Mouse (Mus musculus) natural killer cell, adult 2 months (primary cell): ENCODE data around the gene Grip2.

Source experiments
- DNase-seq, 2 experiments: peaks; one replicate each; pipeline ENCODE4 v3.0.0; 2022; ENCODE audit warnings: low spot score in 2 of 2

The Grip2 gene

DNA sequence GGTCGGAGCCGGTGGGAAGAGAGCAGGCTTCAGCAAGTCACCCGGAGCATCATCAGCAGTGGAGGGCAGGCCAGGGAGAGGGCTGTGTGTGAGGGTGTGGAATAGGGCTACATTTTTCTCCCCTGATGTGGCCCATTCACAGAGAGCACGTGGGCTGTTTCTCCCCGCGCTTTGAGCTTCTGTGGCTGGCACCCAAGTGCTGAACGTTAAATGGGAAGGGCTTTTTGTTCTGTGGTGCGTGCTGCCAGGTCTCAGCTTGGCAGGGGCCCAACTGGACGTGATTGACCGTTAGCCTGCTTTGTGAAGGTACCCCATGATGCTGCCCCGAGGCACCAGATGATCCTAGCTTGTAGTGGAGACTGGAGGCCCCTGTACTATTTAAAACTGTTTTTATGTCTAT lies 94.9 kb downstream of the Grip2 start:
- no peak for DNase-seq

DNA sequence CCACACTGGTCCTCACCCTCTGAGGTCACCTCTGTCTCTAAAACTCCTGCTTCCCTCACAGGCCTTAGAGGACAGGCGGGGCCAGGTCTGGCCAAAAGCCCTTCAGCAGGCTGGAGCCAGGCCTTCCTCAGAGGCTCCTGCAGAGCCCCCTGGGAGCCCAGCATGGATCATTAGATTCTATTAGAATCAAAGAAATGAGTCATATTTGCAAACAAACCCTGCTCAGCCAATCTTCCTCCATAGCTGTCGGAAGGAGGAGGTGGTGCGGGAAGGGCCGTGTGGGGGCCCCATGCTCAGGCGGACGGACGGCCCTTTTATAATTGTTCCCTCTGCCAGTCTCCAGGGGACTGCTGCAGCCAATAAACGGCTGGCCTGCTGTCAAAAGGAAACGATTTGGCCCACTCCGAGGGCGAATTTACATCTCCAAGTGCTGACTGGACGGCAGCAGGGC lies 97.3 kb downstream of the Grip2 start:
- no peak for DNase-seq

DNA sequence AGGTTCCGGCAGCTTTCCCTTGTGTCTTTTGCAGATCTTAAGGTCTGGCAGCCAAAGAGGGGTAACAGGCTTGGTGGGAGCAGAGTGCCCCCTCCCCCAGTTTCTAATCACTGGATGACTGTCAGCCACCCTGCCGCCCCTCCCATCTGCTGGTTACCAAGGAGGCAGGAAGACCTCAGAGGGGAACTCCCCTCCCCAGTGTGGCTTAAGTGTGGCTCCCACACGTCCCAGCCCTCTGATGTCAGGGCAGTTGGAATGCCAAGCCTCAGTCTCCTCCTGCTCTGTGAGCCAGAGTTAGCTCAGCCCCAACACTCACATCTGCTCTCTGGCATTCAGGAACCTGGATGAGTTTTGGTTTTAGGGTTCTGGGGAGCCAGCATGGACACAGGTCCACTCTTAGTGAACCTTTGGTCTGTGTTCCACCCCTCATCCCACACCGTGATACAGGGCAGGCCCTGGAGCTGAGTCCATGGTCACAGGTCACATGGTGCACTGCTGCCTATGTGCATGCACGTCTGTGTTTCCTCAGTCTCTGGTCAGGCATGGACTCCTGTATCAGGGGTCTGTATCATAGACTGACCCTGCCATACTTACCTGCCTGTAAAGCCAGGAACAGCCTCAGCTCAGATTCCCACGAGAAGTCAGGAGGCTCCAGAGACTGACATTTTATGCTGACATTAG lies 98.0 kb downstream of the Grip2 start:
- no peak for DNase-seq

DNA sequence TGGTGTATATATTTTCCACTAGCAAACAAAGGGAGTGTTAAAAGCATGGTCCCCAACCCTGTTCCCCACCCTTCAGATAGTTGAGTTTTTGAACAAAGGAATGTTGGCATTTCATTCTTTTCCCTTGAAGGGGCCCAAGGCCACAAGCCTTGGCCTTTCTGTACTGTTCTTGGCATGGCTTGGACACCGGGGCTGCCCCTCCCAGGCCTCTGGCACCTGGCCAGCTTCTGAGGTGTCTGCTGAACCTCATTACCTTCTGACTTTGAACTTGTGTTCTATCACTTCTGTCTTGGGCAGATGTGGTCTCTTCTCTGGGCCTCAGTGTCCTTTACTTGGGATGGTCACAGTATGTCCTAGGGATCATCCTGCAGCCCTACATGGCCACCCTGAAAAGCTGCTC lies 99.7 kb downstream of the Grip2 start:
- DNase-seq, result no peak

DNA sequence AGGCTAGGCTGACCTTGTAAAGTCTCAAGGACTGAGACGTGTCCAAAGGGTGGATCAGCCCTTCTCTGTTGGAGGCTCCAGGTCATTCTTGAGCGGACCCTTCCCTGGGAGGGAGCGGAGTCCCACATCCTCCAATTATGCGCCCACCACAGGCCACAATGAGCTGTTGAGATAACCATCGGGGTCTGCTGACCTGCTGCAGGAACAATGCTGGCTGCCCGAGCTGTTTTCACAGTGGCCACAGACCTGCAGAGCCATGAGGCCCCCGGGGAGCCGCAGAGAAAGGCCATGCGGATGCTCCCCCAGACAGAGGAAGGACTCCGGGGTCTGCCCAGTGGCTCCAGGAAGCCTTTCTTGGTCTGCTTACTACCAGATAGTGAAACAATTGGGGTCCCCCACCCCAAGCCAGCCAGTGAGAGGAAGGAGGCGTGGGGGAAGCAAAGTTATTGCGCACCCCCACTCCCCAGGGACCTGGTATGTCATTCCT lies 105.8 kb downstream of the Grip2 start:
- no peak for DNase-seq

DNA sequence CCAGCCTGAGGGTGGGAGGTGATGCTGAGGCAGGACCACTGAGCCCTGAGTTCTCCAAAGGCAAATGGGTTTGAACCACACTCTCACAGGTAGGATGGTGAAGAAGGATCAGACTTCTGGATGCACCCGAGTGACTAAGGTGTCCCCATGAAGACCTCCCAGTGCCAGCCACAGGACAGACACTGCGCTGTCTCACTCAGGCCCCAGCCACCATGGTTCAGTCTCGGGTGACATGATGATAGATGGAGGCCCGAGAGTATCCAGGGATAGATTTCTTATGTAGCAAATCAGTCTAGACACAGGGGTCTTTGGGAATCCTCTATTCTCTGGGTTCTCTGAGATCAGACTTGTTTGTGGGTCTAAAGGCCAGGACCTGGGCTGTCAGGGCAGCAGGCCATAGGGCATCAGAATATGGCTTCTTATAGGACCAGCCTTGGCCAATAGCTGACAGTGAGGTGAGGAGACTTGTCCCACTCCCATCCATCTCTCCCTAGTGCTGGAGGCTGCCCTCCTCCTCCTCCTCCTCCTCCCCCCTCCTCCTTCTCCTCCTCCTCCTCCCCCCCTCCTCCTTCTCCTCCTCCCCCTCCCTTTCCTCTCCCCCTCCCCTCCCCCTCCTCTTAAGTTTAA lies 106.3 kb downstream of the Grip2 start:
- no peak for DNase-seq

DNA sequence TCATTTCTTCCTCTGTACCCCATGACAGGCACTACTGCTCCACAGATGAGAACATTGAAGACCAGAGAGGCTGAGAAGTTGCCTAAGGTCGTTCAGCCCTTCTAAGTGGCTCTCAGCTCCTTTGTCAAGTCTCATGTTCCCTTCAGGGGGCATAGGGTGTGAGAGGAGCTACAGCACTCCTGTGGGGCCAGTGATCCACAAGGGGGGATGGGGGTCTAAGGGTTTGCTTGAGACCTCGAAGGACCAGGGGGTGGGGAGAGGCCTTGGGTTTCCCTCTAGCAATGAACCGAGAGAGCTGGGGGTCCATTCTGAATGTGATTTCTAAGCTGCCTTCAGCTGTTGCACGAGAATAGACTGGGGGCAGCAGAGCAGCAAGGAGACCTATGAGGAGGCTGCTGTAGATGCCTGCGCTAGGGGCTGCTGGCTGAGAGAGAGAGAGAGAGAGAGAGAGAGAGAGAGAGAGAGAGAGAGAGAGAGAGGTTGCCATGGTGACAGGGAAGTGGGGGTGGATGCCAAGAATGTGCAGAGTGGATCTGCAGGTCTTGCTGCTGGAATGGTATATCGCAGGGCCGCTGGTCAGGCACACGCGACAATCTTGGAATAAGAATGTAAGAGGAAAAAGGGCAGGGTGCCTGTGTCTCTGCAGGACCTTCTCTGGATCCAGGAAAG lies 107.1 kb downstream of the Grip2 start:
- DNase-seq, result no peak

DNA sequence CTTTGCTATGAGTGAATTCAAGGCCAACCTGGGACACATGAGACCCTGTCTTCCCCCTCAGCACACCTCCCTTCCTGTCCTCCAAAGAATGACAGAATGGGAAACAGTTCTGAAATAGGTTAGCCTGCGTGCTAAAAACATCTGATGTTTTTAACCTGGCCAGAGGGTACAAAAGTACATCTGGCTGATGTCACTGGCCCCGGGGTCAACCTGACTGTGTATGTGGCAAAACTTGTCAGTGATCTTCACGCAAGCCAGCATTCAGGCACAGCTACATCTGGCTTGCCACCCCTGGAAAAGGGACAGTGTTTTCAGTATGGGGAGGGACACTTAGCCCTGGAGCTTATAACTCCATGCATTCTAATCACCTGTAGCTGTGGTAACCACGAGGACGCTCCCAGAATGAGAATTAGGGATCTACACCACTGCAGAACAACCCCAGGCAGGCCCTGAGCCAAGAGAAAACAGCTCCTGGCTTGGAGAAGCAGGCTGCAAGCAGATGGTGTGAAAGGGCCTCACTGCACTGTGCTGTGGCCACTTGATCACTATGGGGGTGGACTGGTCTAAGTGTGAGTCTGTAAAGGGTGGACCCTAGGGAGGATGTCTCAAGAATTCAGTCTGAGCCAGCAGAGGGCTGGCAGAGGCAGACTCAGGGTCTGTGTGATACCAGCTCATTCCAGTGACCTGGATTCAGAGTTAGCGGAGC lies 107.9 kb downstream of the Grip2 start:
- DNase-seq, result no peak

DNA sequence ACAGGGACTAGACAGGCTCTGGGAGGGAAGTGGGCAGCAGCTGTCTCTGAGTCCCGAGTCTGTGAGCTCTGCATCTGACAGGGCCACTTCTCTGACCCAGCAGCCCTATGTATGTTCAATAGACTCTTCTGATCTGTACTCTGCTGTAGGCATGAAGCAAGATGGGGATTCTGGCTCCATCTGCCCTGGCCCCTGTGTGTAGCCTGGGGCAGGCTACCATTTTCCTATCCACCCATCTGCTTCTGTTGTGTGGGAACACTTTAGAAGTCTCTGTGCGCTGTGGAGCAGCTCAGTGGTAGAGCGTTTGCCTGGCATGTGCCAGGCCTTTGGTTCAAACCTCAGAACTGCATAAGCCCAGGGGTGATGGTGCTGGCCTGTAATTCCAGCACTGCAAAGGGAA lies 108.4 kb downstream of the Grip2 start:
- no peak for DNase-seq

DNA sequence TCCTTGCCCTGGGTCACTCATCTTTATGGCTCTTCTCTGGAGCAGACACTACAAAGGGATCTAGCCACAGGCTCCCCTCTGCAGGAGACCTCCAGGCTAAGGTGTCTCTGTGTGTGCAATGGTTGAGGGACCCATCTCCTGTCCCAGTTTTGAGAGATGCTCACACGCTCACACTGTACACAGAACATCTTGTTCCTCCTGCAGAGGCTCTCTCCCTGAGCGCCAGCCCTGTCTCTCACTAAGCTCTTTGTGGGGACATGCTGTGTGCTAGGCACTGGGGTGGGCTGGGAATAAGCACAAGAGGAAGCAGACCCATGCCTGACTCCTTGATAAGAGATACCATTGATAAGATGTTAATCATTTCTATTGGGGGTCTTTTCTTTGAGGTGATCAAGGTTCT lies 109.0 kb downstream of the Grip2 start:
- DNase-seq, result no peak

DNA sequence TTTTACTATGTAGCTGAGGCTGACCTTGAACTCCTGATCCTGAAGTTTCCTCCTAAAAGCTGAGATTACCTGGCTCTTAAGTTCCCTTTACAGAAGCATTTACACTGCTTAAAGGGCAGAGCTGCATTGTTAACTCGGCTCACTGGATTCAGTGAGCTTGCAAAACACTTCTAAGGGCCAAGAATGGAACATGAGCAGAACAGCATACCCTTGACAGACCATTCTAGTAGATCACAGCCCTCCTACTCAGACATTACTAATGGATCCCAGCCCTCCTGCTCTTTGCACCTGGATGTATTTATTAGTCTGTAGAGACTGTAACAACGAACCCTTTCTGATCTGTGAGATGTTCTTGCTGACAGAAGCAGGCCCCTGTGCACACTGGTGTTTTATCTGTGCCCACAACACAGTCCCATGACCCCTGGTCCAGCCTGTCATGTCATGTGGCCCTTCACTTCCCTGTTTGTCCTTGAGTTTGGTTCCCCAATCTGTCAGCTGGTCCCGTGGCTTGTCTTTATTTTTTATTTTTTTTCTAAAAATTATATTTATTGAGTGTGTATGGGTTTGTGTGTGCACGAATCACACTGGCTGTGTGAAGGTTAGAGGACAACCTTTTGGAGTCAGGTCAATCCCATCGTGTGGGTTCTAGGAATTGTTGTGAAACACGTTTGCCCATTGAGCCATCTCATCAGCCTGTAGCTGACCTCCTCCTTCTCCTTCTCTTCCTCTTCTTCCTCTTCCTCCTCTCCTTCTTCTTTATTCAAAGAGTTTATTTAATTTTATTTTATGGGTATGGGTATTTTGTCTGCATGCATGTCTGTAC lies 110.9 kb downstream of the Grip2 start:
- DNase-seq, result peak in 1 of 2 experiments; percentile 7

DNA sequence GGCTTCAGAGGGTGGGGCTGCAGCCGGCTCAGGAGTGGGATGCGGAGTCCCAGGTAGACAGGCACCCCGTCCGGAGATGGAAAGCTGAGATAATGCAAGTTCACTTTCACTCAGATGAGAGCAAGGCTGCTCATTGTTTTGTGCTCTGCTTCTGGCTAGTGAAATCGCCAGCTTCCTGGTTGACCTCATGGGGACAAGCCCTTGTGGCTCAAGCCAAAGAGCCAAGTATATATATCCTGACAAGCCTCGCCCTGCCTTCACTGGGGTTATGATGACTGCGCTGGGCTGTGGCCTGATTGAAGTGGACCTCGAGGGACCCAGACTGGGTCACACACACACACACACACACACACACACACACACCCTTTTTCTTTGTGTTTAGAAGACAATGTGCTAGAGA lies 112.0 kb downstream of the Grip2 start:
- DNase-seq, result no peak

DNA sequence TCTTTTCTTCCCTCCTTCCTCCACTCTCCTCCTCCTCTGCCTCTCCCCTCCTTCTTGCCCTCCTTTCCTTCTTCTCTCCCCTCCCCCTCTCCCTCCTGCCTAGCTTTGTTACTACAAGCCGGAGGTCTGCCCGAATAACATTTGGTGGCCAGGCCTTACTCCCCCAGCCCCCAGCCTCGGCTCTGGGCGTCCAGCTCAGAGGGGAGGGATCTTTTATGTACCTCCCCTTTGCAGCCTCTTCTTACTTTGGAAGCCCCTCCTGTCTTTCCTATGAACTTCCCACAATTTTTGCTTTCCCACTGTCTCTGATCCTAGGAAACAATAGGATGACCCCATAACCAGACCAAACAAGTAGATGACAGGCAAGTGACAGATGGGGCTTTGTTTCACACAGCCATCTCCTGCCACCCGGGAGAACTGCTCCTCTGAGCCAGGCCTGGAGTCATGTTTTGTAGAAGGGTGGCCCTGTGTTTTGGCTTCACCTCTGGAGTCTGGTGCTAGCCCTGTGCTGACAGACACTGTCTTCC lies 113.6 kb downstream of the Grip2 start:
- no peak for DNase-seq

DNA sequence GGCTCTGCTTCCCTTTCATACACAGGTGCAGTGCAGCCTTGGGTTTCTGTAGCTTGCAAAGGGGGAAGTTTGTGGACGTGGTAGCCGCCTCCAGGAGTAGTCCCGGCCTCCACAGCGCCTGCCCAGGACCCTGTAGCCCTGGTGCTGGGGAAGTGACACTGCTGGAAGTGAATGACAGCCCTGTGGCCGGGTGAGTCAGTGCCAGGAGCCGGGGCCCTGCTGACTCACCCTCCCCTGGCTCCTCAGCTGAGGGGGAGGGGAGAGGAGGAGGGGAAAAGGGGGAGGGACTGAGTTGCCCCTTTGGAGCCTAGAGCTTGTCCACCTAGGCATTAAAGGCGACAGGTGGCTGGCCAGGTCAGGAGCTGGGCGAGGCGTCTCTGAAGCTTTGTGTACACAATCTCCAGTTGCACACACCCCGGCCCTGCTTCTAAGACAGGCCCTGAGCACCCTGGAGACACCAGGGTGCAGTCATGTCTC lies 114.2 kb downstream of the Grip2 start:
- DNase-seq, result peak; percentile 16 to 52

DNA sequence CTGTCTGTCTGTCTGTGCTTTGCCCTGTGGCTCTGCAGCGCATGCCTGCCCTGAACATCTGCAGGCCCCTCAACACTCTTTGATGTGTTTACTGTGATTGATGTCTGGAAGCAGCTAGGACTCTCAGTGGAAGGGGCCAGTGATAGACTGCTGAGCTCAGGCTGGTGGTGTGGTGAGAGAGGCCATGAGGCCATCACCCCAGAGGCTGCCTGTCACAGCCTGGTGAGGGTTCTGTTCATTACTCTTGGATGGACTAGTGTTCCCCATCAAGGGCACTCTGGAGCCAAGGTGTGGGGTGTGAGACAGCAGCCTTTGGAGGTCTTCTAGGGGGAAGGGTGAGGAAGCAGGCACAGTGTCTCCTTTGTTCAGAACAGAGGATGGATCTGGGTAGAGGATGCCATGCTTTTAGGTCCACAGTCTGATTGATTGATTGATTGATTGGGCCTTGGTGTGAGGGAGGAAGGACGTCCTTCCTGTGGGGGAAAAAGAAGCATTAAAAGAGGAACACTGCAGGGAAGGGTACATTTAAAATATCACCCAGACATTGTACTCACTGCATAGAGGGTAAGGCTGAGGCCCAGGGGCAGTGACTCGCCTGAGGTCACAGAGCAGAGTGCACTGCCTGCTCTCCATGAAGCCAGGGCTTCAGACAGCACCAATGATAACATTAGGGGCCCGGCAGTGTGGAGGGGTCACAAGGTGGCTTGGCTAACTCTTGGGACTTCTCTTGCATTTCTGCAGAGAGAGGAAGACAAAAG lies 114.8 kb downstream of the Grip2 start:
- no peak for DNase-seq
